Mouse (Mus musculus): ENCODE measurements around the gene Gm42957. TPM values are rescaled to one million over a fixed set of nuclear protein-coding genes. Genes with fewer than 3 reads are reported as not detected.
"Not testable (repeated sequence)": the region's sequence is repeated elsewhere in the genome, so short reads cannot be mapped to it uniquely, and the experiment has no call there.

Gm42957 gene
- polyA plus RNA-seq, 1 experiment from 2014 or later, result 0.10 TPM

DNA sequence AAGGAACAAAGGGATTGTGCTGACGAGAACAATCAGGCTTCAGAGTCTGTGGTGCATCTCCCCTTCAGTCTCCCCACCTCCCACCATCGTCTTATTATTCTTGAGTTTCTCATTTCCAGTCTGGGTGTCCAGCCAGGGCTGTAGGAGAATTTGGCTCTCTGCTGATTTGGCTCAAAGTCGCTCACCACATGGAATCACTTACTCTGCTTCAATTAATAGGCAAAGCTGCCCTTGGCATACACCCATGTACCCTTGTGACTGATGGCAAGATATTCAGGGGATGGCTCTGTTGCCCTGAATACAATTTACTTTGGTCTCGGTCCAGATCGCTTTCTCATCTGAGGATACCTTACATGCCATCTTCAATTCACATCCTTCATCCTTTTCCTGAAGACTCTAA lies 32.0 kb upstream of the Gm42957 start:
- Histone ChIP-seq H3K4me1 (ENCODE audit: control insufficient read depth, insufficient read depth, low read depth, low read length) (peaks cover 54% of the 10 kb centered on the region), H3K4me2 (ENCODE audit: low read length) (peak overlapping the region; percentile 67), H3K27me3 (replicated peaks; ENCODE audit: control insufficient read depth, insufficient read depth, low read length) (no peaks in the 10 kb centered on the region), H3K27ac (ENCODE audit: low read depth, low read length) (no peak overlapping the region; the same call in 1 of the 2 replicates), H3K9me3 (ENCODE audit: control insufficient read depth, low read length) (no peaks in the 10 kb centered on the region), H3K4me3 (ENCODE audit: low read length) (peak overlapping the region; percentile 87), H3K9ac (ENCODE audit: low read depth, low read length) (peak overlapping the region; percentile 95), H3K36me3 (ENCODE audit: control insufficient read depth, insufficient read depth, low read length) (no peaks in the 10 kb centered on the region)
- no peak for ATAC-seq
- 27% methylated on average over 5 of the region's 5 CpGs for WGBS

GRCm38 (mm10) chr3:96606007-96606406 lies 29.3 kb upstream of the Gm42957 start:
- not testable (repeated sequence) for ATAC-seq; H3K9me3 ChIP-seq (ENCODE audit: control insufficient read depth, low read length); H3K27me3 ChIP-seq (replicated peaks; ENCODE audit: control insufficient read depth, insufficient read depth, low read length); H3K36me3 ChIP-seq (ENCODE audit: control insufficient read depth, insufficient read depth, low read length); H3K27ac ChIP-seq (ENCODE audit: low read depth, low read length); H3K4me3 ChIP-seq (ENCODE audit: low read length); H3K9ac ChIP-seq (ENCODE audit: low read depth, low read length); H3K4me2 ChIP-seq (ENCODE audit: low read length)
- peaks cover 31% of the 10 kb centered on the region for H3K4me1 ChIP-seq (ENCODE audit: control insufficient read depth, insufficient read depth, low read depth, low read length)
- 82% methylated on average over 3 of the region's 4 CpGs for WGBS

DNA sequence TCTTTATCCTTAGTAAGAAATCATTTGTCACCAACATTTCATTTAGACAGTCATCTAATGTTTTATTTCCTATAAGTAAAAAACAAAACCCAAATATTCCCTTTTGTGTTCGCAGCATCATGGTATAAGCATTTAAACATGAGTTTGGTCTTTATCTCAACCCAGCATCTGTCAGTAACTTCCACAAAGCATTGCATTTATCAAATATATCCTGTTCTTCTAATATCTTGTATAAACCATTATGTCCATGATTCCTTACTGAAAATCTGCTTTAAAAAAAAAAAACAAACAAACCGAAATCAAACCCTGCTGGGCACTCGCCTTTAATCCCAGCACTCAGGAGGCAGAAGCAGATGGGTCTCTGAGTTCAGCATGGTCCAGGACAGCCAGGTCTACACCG lies 28.7 kb upstream of the Gm42957 start:
- Histone ChIP-seq H3K27ac (ENCODE audit: low read depth, low read length) (no peak overlapping the region), H3K4me1 (ENCODE audit: control insufficient read depth, insufficient read depth, low read depth, low read length) (peaks cover 31% of the 10 kb centered on the region), H3K9ac (ENCODE audit: low read depth, low read length) (no peak overlapping the region), H3K27me3 (replicated peaks; ENCODE audit: control insufficient read depth, insufficient read depth, low read length) (no peaks in the 10 kb centered on the region), H3K4me3 (ENCODE audit: low read length) (no peak overlapping the region), H3K4me2 (ENCODE audit: low read length) (no peak overlapping the region), H3K36me3 (ENCODE audit: control insufficient read depth, insufficient read depth, low read length) (no peaks in the 10 kb centered on the region), H3K9me3 (ENCODE audit: control insufficient read depth, low read length) (no peaks in the 10 kb centered on the region)
- 90% methylated on average over 4 of the region's 4 CpGs for WGBS
- no peak for ATAC-seq

DNA sequence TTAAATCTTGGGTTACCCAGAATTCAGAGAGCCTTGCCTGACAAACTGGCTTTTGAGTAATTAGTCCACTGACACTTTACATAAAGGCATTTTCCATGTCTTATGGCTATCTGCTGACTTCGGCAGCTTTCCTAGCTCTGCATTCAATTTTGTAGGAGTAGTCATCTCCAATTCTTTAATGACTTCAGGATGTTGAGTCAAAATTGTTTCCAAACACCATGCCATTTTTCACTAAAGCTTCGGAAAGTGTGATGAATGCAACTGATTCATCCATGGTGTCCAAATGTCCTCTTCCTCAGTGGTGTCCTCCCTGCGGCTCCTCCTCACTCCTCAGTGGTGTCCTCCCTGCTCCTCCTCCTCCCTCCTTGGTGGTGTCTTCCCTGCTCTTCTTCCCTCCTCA lies 17.3 kb upstream of the Gm42957 start:
- no peaks in the 10 kb centered on the region for H3K9me3 ChIP-seq (ENCODE audit: control insufficient read depth, low read length)
- no peak for ATAC-seq
- H3K4me2 ChIP-seq (ENCODE audit: low read length), result no peak overlapping the region
- 92% methylated on average over 3 of the region's 3 CpGs for WGBS
- peaks cover 37% of the 10 kb centered on the region for H3K36me3 ChIP-seq (ENCODE audit: control insufficient read depth, insufficient read depth, low read length)
- no peak overlapping the region for H3K9ac ChIP-seq (ENCODE audit: low read depth, low read length)
- H3K4me1 ChIP-seq (ENCODE audit: control insufficient read depth, insufficient read depth, low read depth, low read length), result no peaks in the 10 kb centered on the region
- no peaks in the 10 kb centered on the region for H3K27me3 ChIP-seq (replicated peaks; ENCODE audit: control insufficient read depth, insufficient read depth, low read length)
- no peak overlapping the region for H3K4me3 ChIP-seq (ENCODE audit: low read length)
- no peak overlapping the region for H3K27ac ChIP-seq (ENCODE audit: low read depth, low read length)

GRCm38 (mm10) chr3:96623201-96623600 lies 12.1 kb upstream of the Gm42957 start:
- Histone ChIP-seq H3K27ac (ENCODE audit: low read depth, low read length) (no peak overlapping the region), H3K4me1 (ENCODE audit: control insufficient read depth, insufficient read depth, low read depth, low read length) (no peaks in the 10 kb centered on the region), H3K36me3 (ENCODE audit: control insufficient read depth, insufficient read depth, low read length) (peaks cover 34% of the 10 kb centered on the region), H3K9ac (ENCODE audit: low read depth, low read length) (no peak overlapping the region), H3K4me3 (ENCODE audit: low read length) (no peak overlapping the region), H3K27me3 (replicated peaks; ENCODE audit: control insufficient read depth, insufficient read depth, low read length) (no peaks in the 10 kb centered on the region), H3K4me2 (ENCODE audit: low read length) (no peak overlapping the region), H3K9me3 (ENCODE audit: control insufficient read depth, low read length) (no peaks in the 10 kb centered on the region)
- 92% methylated on average over 4 of the region's 4 CpGs for WGBS
- ATAC-seq, result no peak

- H3K27ac ChIP-seq (ENCODE audit: low read depth, low read length), result peak within 1 kb of the TSS; percentile 80
- no peaks in the 10 kb centered on the region for H3K27me3 ChIP-seq (replicated peaks; ENCODE audit: control insufficient read depth, insufficient read depth, low read length)
- H3K4me2 ChIP-seq (ENCODE audit: low read length), result peak within 1 kb of the TSS; percentile 93
- H3K4me1 ChIP-seq (ENCODE audit: control insufficient read depth, insufficient read depth, low read depth, low read length), result peaks cover 18% of the 10 kb centered on the region
- no peaks in the 10 kb centered on the region for H3K9me3 ChIP-seq (ENCODE audit: control insufficient read depth, low read length)
- under 1% methylated on average over 48 of the region's 48 CpGs for WGBS
- H3K9ac ChIP-seq (ENCODE audit: low read depth, low read length), result peak within 1 kb of the TSS; percentile 76
- peaks cover 12% of the 10 kb centered on the region for H3K36me3 ChIP-seq (ENCODE audit: control insufficient read depth, insufficient read depth, low read length)
- H3K4me3 ChIP-seq (ENCODE audit: low read length), result peak within 1 kb of the TSS; percentile 73
- ATAC-seq, result peak; percentile 95
These were observed 5.3 kb upstream of the Gm42957 start, which contains the start of gene Rbm8a for GRCm38 (mm10) chr3:96629729-96630600. Gene Rbm8a (plus strand): TSS chr3:96629933.

- Histone ChIP-seq H3K9ac (ENCODE audit: low read depth, low read length) (no peak overlapping the region), H3K4me3 (ENCODE audit: low read length) (no peak overlapping the region), H3K27me3 (replicated peaks; ENCODE audit: control insufficient read depth, insufficient read depth, low read length) (no peaks in the 10 kb centered on the region), H3K36me3 (ENCODE audit: control insufficient read depth, insufficient read depth, low read length) (peaks cover 10% of the 10 kb centered on the region), H3K4me2 (ENCODE audit: low read length) (no peak overlapping the region), H3K27ac (ENCODE audit: low read depth, low read length) (no peak overlapping the region), H3K9me3 (ENCODE audit: control insufficient read depth, low read length) (no peaks in the 10 kb centered on the region), H3K4me1 (ENCODE audit: control insufficient read depth, insufficient read depth, low read depth, low read length) (peaks cover 26% of the 10 kb centered on the region)
- ATAC-seq, result no peak
These were observed 3.2 kb upstream of the Gm42957 start for GRCm38 (mm10) chr3:96632058-96632457.

DNA sequence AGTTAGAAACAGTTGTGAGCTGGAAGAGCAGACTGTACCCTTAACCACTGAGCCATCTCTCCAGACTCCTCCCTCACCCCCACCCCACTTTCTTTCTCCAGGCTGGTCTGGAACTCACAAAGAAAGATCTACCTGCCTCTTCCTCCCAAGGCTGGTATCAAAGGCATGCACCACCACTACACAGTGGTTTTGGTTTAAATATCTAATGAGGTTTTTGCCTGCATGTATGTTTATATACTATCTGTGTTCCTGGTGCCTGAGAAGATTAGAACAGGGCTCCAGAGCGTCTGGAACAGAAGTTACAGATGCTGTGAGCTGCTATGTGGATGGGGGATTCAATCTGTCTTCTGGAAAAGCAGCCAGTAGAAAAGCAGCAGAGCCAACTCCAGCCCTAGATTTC lies 1.3 kb upstream of the Gm42957 start:
- Histone ChIP-seq H3K9ac (ENCODE audit: low read depth, low read length) (no peak overlapping the region), H3K4me1 (ENCODE audit: control insufficient read depth, insufficient read depth, low read depth, low read length) (peaks cover 24% of the 10 kb centered on the region), H3K4me2 (ENCODE audit: low read length) (no peak overlapping the region), H3K36me3 (ENCODE audit: control insufficient read depth, insufficient read depth, low read length) (peaks cover 17% of the 10 kb centered on the region), H3K4me3 (ENCODE audit: low read length) (no peak overlapping the region), H3K9me3 (ENCODE audit: control insufficient read depth, low read length) (no peaks in the 10 kb centered on the region), H3K27ac (ENCODE audit: low read depth, low read length) (no peak overlapping the region), H3K27me3 (replicated peaks; ENCODE audit: control insufficient read depth, insufficient read depth, low read length) (no peaks in the 10 kb centered on the region)
- ATAC-seq, result no peak
- WGBS, result 81% methylated on average over 1 of the region's 1 CpGs

GRCm38 (mm10) chr3:96635906-96636305 lies 632 bp downstream of the Gm42957 start:
- peaks cover 16% of the 10 kb centered on the region for H3K4me1 ChIP-seq (ENCODE audit: control insufficient read depth, insufficient read depth, low read depth, low read length)
- H3K4me2 ChIP-seq (ENCODE audit: low read length), result peak overlapping the region; percentile 79
- ATAC-seq, result no peak
- H3K4me3 ChIP-seq (ENCODE audit: low read length), result peak overlapping the region; percentile 81
- no peaks in the 10 kb centered on the region for H3K27me3 ChIP-seq (replicated peaks; ENCODE audit: control insufficient read depth, insufficient read depth, low read length)
- H3K36me3 ChIP-seq (ENCODE audit: control insufficient read depth, insufficient read depth, low read length), result peaks cover 27% of the 10 kb centered on the region
- peak overlapping the region; percentile 85; the same call in 1 of the 2 replicates for H3K27ac ChIP-seq (ENCODE audit: low read depth, low read length)
- H3K9ac ChIP-seq (ENCODE audit: low read depth, low read length), result peak overlapping the region; percentile 92
- H3K9me3 ChIP-seq (ENCODE audit: control insufficient read depth, low read length), result no peaks in the 10 kb centered on the region
- WGBS, result 15% methylated on average over 15 of the region's 15 CpGs
